Mouse (Mus musculus): ENCODE measurements around the gene Fcgrt. TPM values are rescaled to one million over a fixed set of nuclear protein-coding genes. Genes with fewer than 3 reads are reported as not detected.

Fcgrt gene
- total RNA-seq, 1 experiment: 10.6 TPM

- no peak overlapping the region for H3K9ac ChIP-seq (ENCODE audit: insufficient read depth, low read depth, low read length, poor library complexity, severe bottlenecking)
- in situ Hi-C loops (cut with MboI; ENCODE audit: low sequenced_read_pairs in 2 of 2, unreplicated experiment in 2 of 2): no loop called here
- DNase-seq (ENCODE audit: low read depth, low spot score): no peak
- peak overlapping the region; percentile 18; the same call in 1 of the 2 replicates for H3K27ac ChIP-seq (ENCODE audit: insufficient read depth, low read depth, low read length, poor library complexity, severe bottlenecking)
- peaks cover 4 to 23% of the 10 kb centered on the region in 2 experiments; a peak in 3 of 4 replicates for H3K4me1 ChIP-seq (ENCODE audit: control insufficient read depth in 2 of 2, insufficient read depth in 2 of 2, low read length in 2 of 2, poor library complexity in 1 of 2)
- no peaks in the 10 kb centered on the region for H3K36me3 ChIP-seq (ENCODE audit: control insufficient read depth, insufficient read depth, low read length, poor library complexity, severe bottlenecking)
- H3K9me3 ChIP-seq (ENCODE audit: control insufficient read depth, insufficient read depth, low read depth, low read length): no peaks in the 10 kb centered on the region
- no peak for TF ChIP-seq HCFC1 (IDR thresholded peaks at IDR 0.05; ENCODE audit: borderline replicate concordance, insufficient read depth, low read length)
- no peak for TF ChIP-seq MAFK (IDR thresholded peaks at IDR 0.05; ENCODE audit: insufficient read depth, low read depth, low read length)
- TF ChIP-seq ZC3H11A (IDR thresholded peaks at IDR 0.05; ENCODE audit: borderline replicate concordance, low read depth, low read length): no peak
- TF ChIP-seq CHD2 (IDR thresholded peaks at IDR 0.05; ENCODE audit: low read depth, low read length): no peak
- TF ChIP-seq ZNF384 (IDR thresholded peaks at IDR 0.05; ENCODE audit: low read depth, low read length): no peak
- peak overlapping the region; percentile 4 to 12; a peak in 1 of 4 replicates for H3K4me3 ChIP-seq (ENCODE audit: insufficient read depth in 1 of 2, low read depth in 1 of 2, low read length in 2 of 2, poor library complexity in 1 of 2, severe bottlenecking in 1 of 2)
Measured at GRCm38 (mm10) chr7:45106441-45106840, 2.8 kb upstream of the Fcgrt start.

- peaks cover 3 to 18% of the 10 kb centered on the region in 2 experiments; a peak in 2 of 4 replicates for H3K4me1 ChIP-seq (ENCODE audit: control insufficient read depth in 2 of 2, insufficient read depth in 2 of 2, low read length in 2 of 2, poor library complexity in 1 of 2)
- no peaks in the 10 kb centered on the region for H3K36me3 ChIP-seq (ENCODE audit: control insufficient read depth, insufficient read depth, low read length, poor library complexity, severe bottlenecking)
- in situ Hi-C loops (cut with MboI; ENCODE audit: low sequenced_read_pairs in 2 of 2, unreplicated experiment in 2 of 2): no loop called here
- TF ChIP-seq HCFC1 (IDR thresholded peaks at IDR 0.05; ENCODE audit: borderline replicate concordance, insufficient read depth, low read length): no peak
- no peak for TF ChIP-seq CHD2 (IDR thresholded peaks at IDR 0.05; ENCODE audit: low read depth, low read length)
- TF ChIP-seq ZNF384 (IDR thresholded peaks at IDR 0.05; ENCODE audit: low read depth, low read length): no peak
- TF ChIP-seq MAFK (IDR thresholded peaks at IDR 0.05; ENCODE audit: insufficient read depth, low read depth, low read length): no peak
- TF ChIP-seq ZC3H11A (IDR thresholded peaks at IDR 0.05; ENCODE audit: borderline replicate concordance, low read depth, low read length): no peak
- no peak for DNase-seq (ENCODE audit: low read depth, low spot score)
- no peak overlapping the region for H3K4me3 ChIP-seq (ENCODE audit: insufficient read depth in 1 of 2, low read depth in 1 of 2, low read length in 2 of 2, poor library complexity in 1 of 2, severe bottlenecking in 1 of 2)
- H3K9ac ChIP-seq (ENCODE audit: insufficient read depth, low read depth, low read length, poor library complexity, severe bottlenecking): peak overlapping the region; percentile 16; the same call in 1 of the 2 replicates
- H3K27ac ChIP-seq (ENCODE audit: insufficient read depth, low read depth, low read length, poor library complexity, severe bottlenecking): no peak overlapping the region
- H3K9me3 ChIP-seq (ENCODE audit: control insufficient read depth, insufficient read depth, low read depth, low read length): no peaks in the 10 kb centered on the region
Measured at GRCm38 (mm10) chr7:45105491-45105890, 1.8 kb upstream of the Fcgrt start.

GRCm38 (mm10) chr7:45104941-45105340 lies 1.3 kb upstream of the Fcgrt start:
- H3K4me3 ChIP-seq (ENCODE audit: insufficient read depth in 1 of 2, low read depth in 1 of 2, low read length in 2 of 2, poor library complexity in 1 of 2, severe bottlenecking in 1 of 2): no peak overlapping the region
- peaks cover 3 to 16% of the 10 kb centered on the region in 2 experiments; a peak in 2 of 4 replicates for H3K4me1 ChIP-seq (ENCODE audit: control insufficient read depth in 2 of 2, insufficient read depth in 2 of 2, low read length in 2 of 2, poor library complexity in 1 of 2)
- H3K27ac ChIP-seq (ENCODE audit: insufficient read depth, low read depth, low read length, poor library complexity, severe bottlenecking): no peak overlapping the region
- no peaks in the 10 kb centered on the region for H3K36me3 ChIP-seq (ENCODE audit: control insufficient read depth, insufficient read depth, low read length, poor library complexity, severe bottlenecking)
- DNase-seq (ENCODE audit: low read depth, low spot score): no peak
- in situ Hi-C loops (cut with MboI; ENCODE audit: low sequenced_read_pairs in 2 of 2, unreplicated experiment in 2 of 2): no loop called here
- H3K9me3 ChIP-seq (ENCODE audit: control insufficient read depth, insufficient read depth, low read depth, low read length): no peaks in the 10 kb centered on the region
- no peak overlapping the region for H3K9ac ChIP-seq (ENCODE audit: insufficient read depth, low read depth, low read length, poor library complexity, severe bottlenecking)
- TF ChIP-seq ZC3H11A (IDR thresholded peaks at IDR 0.05; ENCODE audit: borderline replicate concordance, low read depth, low read length): no peak
- TF ChIP-seq HCFC1 (IDR thresholded peaks at IDR 0.05; ENCODE audit: borderline replicate concordance, insufficient read depth, low read length): no peak
- no peak for TF ChIP-seq CHD2 (IDR thresholded peaks at IDR 0.05; ENCODE audit: low read depth, low read length)
- TF ChIP-seq ZNF384 (IDR thresholded peaks at IDR 0.05; ENCODE audit: low read depth, low read length): no peak
- no peak for TF ChIP-seq MAFK (IDR thresholded peaks at IDR 0.05; ENCODE audit: insufficient read depth, low read depth, low read length)

- Histone ChIP-seq H3K27ac (ENCODE audit: insufficient read depth, low read depth, low read length, poor library complexity, severe bottlenecking) (no peak overlapping the region), H3K9ac (ENCODE audit: insufficient read depth, low read depth, low read length, poor library complexity, severe bottlenecking) (no peak overlapping the region), H3K4me3 (ENCODE audit: insufficient read depth in 1 of 2, low read depth in 1 of 2, low read length in 2 of 2, poor library complexity in 1 of 2, severe bottlenecking in 1 of 2) (no peak overlapping the region), H3K4me1 (ENCODE audit: control insufficient read depth in 2 of 2, insufficient read depth in 2 of 2, low read length in 2 of 2, poor library complexity in 1 of 2) (peaks cover 3 to 18% of the 10 kb centered on the region in 2 experiments; a peak in 2 of 4 replicates), H3K36me3 (ENCODE audit: control insufficient read depth, insufficient read depth, low read length, poor library complexity, severe bottlenecking) (no peaks in the 10 kb centered on the region), H3K9me3 (ENCODE audit: control insufficient read depth, insufficient read depth, low read depth, low read length) (no peaks in the 10 kb centered on the region)
- TF ChIP-seq MAFK (IDR thresholded peaks at IDR 0.05; ENCODE audit: insufficient read depth, low read depth, low read length) (no peak), HCFC1 (IDR thresholded peaks at IDR 0.05; ENCODE audit: borderline replicate concordance, insufficient read depth, low read length) (no peak), ZC3H11A (IDR thresholded peaks at IDR 0.05; ENCODE audit: borderline replicate concordance, low read depth, low read length) (no peak), CHD2 (IDR thresholded peaks at IDR 0.05; ENCODE audit: low read depth, low read length) (no peak), ZNF384 (IDR thresholded peaks at IDR 0.05; ENCODE audit: low read depth, low read length) (no peak)
- in situ Hi-C loops (cut with MboI; ENCODE audit: low sequenced_read_pairs in 2 of 2, unreplicated experiment in 2 of 2): no loop called here
- no peak for DNase-seq (ENCODE audit: low read depth, low spot score)
Measured at GRCm38 (mm10) chr7:45102940-45103585, 588 bp downstream of the Fcgrt start.

Data from ES-E14 (cell line).